Mouse (Mus musculus) splenic B cell, adult 2 months (primary cell): Measurements from ENCODE around the gene Soat2.

Source experiments
- DNase-seq: peaks from one replicate; pipeline ENCODE4 v3.0.0-alpha.2; 2011; ENCODE audit warnings: low read depth, low spot score
- H3K27me3 ChIP-seq: 2 replicates; pipeline ENCODE4 v1.6.1; 2012; ENCODE audit warnings: mild to moderate bottlenecking, low read length, moderate library complexity, mixed read lengths; ENCODE audit not compliant: control insufficient read depth, poor library complexity, insufficient read depth, severe bottlenecking
- H3K36me3 ChIP-seq: 2 replicates; pipeline ENCODE4 v1.6.1; 2012; ENCODE audit warnings: mild to moderate bottlenecking, low read length, moderate library complexity, mixed read lengths; ENCODE audit not compliant: control insufficient read depth, poor library complexity, insufficient read depth, severe bottlenecking

The Soat2 gene

GRCm38 (mm10) chr15:102110271-102110670 lies 40.1 kb upstream of the Soat2 start:
- DNase-seq: no peak
- H3K27me3 ChIP-seq: no peaks in the 10 kb centered on the region
- H3K36me3 ChIP-seq: no peaks in the 10 kb centered on the region

GRCm38 (mm10) chr15:102110701-102111494 lies 39.4 kb upstream of the Soat2 start:
- DNase-seq: no peak
- H3K27me3 ChIP-seq: no peaks in the 10 kb centered on the region
- no peaks in the 10 kb centered on the region for H3K36me3 ChIP-seq

- Histone ChIP-seq H3K36me3 (no peaks in the 10 kb centered on the region), H3K27me3 (no peaks in the 10 kb centered on the region)
- DNase-seq: no peak
These were observed 38.9 kb upstream of the Soat2 start for GRCm38 (mm10) chr15:102111495-102111829.

GRCm38 (mm10) chr15:102112181-102112580 lies 38.1 kb upstream of the Soat2 start:
- Histone ChIP-seq H3K27me3 (no peaks in the 10 kb centered on the region), H3K36me3 (no peaks in the 10 kb centered on the region; the same call in 1 of the 2 replicates)
- DNase-seq: no peak

GRCm38 (mm10) chr15:102112827-102113226 lies 37.5 kb upstream of the Soat2 start:
- DNase-seq: no peak
- H3K36me3 ChIP-seq: peaks cover 5% of the 10 kb centered on the region; the same call in 1 of the 2 replicates
- H3K27me3 ChIP-seq: no peaks in the 10 kb centered on the region

GRCm38 (mm10) chr15:102113674-102114073 lies 36.7 kb upstream of the Soat2 start:
- DNase-seq: no peak
- Histone ChIP-seq H3K36me3 (peaks cover 5% of the 10 kb centered on the region; the same call in 1 of the 2 replicates), H3K27me3 (no peaks in the 10 kb centered on the region)

GRCm38 (mm10) chr15:102114651-102115260 lies 35.6 kb upstream of the Soat2 start:
- no peaks in the 10 kb centered on the region for H3K27me3 ChIP-seq
- no peak for DNase-seq
- peaks cover 5% of the 10 kb centered on the region; the same call in 1 of the 2 replicates for H3K36me3 ChIP-seq

GRCm38 (mm10) chr15:102115731-102116231 lies 34.5 kb upstream of the Soat2 start:
- H3K27me3 ChIP-seq: no peaks in the 10 kb centered on the region
- no peak for DNase-seq
- H3K36me3 ChIP-seq: peaks cover 5% of the 10 kb centered on the region; the same call in 1 of the 2 replicates

GRCm38 (mm10) chr15:102116753-102117415 lies 33.4 kb upstream of the Soat2 start:
- H3K36me3 ChIP-seq: peaks cover 8% of the 10 kb centered on the region
- H3K27me3 ChIP-seq: no peaks in the 10 kb centered on the region
- no peak for DNase-seq

GRCm38 (mm10) chr15:102117461-102118443 lies 32.6 kb upstream of the Soat2 start:
- DNase-seq: no peak
- no peaks in the 10 kb centered on the region for H3K27me3 ChIP-seq

GRCm38 (mm10) chr15:102118591-102118990 lies 31.7 kb upstream of the Soat2 start:
- no peaks in the 10 kb centered on the region for H3K27me3 ChIP-seq
- H3K36me3 ChIP-seq: peaks cover 8% of the 10 kb centered on the region
- no peak for DNase-seq

More at GRCm38 (mm10) chr15:102117461-102118443, 32.6 kb upstream of the Soat2 start:
- H3K36me3 ChIP-seq: peaks cover 8% of the 10 kb centered on the region

GRCm38 (mm10) chr15:102119121-102119830 lies 31.1 kb upstream of the Soat2 start:
- H3K36me3 ChIP-seq: peaks cover 8% of the 10 kb centered on the region
- no peaks in the 10 kb centered on the region for H3K27me3 ChIP-seq

GRCm38 (mm10) chr15:102119831-102120170 lies 30.5 kb upstream of the Soat2 start:
- no peak for DNase-seq
- Histone ChIP-seq H3K36me3 (peaks cover 8% of the 10 kb centered on the region), H3K27me3 (no peaks in the 10 kb centered on the region)

More at GRCm38 (mm10) chr15:102119121-102119830, 31.1 kb upstream of the Soat2 start:
- DNase-seq: no peak
